Mouse (Mus musculus) midbrain, postnatal 0 days (tissue): ENCODE measurements around the gene Zfp51. TPM values are rescaled to one million over a fixed set of nuclear protein-coding genes. Genes with fewer than 3 reads are reported as not detected.
"Not testable (repeated sequence)": the region's sequence is repeated elsewhere in the genome, so short reads cannot be mapped to it uniquely, and the experiment has no call there.

Source experiments
- ATAC-seq: fragments of 200-750 bp; cut with Nextera tagmentation; 2 replicates; pipeline ENCODE4 v1.8.0; 2017; ENCODE audit warnings: moderate number of reproducible peaks, mild to moderate bottlenecking, moderate TSS enrichment, moderate library complexity; ENCODE audit not compliant: low FRiP score
- DNase-seq: peaks from one replicate; pipeline ENCODE4 v3.0.0-alpha.2; 2015; ENCODE audit warnings: low spot score
- H3K27ac ChIP-seq: fragments of 300-500 bp; sonication (generic); 2 replicates; pipeline ENCODE4 v1.5.1; 2014; ENCODE audit warnings: low read depth, mild to moderate bottlenecking, low read length, mixed read lengths
- H3K27me3 ChIP-seq: fragments of 300-500 bp; sonication (generic); 2 replicates; pipeline ENCODE4 v1.6.1; 2014; ENCODE audit warnings: low read length, control low read depth, mixed read lengths; ENCODE audit not compliant: insufficient read depth
- H3K36me3 ChIP-seq: fragments of 300-500 bp; sonication (generic); 2 replicates; pipeline ENCODE4 v1.6.1; 2014; ENCODE audit warnings: low read length, control low read depth, mixed read lengths; ENCODE audit not compliant: insufficient read depth
- H3K4me1 ChIP-seq: fragments of 300-500 bp; sonication (generic); 2 replicates; pipeline ENCODE4 v1.6.1; 2014; ENCODE audit warnings: mild to moderate bottlenecking, control low read depth, antibody characterized with exemption, low read length, mixed read lengths; ENCODE audit not compliant: insufficient read depth
- H3K4me2 ChIP-seq: fragments of 300-500 bp; sonication (generic); 2 replicates; pipeline ENCODE4 v1.6.1; 2014; ENCODE audit warnings: low read depth, mild to moderate bottlenecking, low read length, mixed read lengths; ENCODE audit not compliant: poor library complexity, severe bottlenecking
- H3K4me3 ChIP-seq: fragments of 300-500 bp; sonication (generic); 2 replicates; pipeline ENCODE4 v1.5.1; 2014; ENCODE audit warnings: low read depth, mild to moderate bottlenecking, low read length, moderate library complexity
- H3K9ac ChIP-seq: fragments of 300-500 bp; sonication (generic); replicated peaks from 2 replicates; pipeline ENCODE4 v1.6.1; 2014; ENCODE audit warnings: mild to moderate bottlenecking, low read length, moderate library complexity, mixed read lengths; ENCODE audit not compliant: poor library complexity, severe bottlenecking
- H3K9me3 ChIP-seq: fragments of 300-500 bp; sonication (generic); 2 replicates; pipeline ENCODE4 v1.6.1; 2016; ENCODE audit warnings: low read length, control low read depth
- CTCF ChIP-seq: IDR thresholded peaks from 2 replicates; pipeline ENCODE4 v1.5.1; 2016; ENCODE audit warnings: antibody characterized with exemption, mild to moderate bottlenecking
- WGBS: fragments of 180-500 bp; shearing (Covaris S2); extraction: QIAGEN DNeasy Blood & Tissue Kit; methylation state at CpG from one replicate; pipeline ENCODE4 v1.1.7; 2014; 5-methylcytosine and 5-hydroxymethylcytosine counted together
- polyA plus RNA-seq: library from polyadenylated mRNA; unstranded; fragments of >200 nt; fragmentation: Nextera tagmentation; extraction: Ambion mirVana; gene quantifications from 2 replicates; pipeline ENCODE4 v1.2.1, GENCODE M21; 2015
- total RNA-seq: library from RNA; depleted of rRNA; stranded (reverse); fragments of >200 nt; gene quantifications from 2 replicates; pipeline ENCODE4 v1.2.3, GENCODE M21; 2014

The Zfp51 gene
- total and polyA plus RNA-seq, 2 experiments from 2014 or later = 5.5 to 5.9 TPM

- Histone ChIP-seq H3K4me2 (no peak overlapping the region), H3K9ac (no peak overlapping the region), H3K4me1 (no peaks in the 10 kb centered on the region), H3K27me3 (no peaks in the 10 kb centered on the region), H3K27ac (no peak overlapping the region), H3K9me3 (no peaks in the 10 kb centered on the region), H3K36me3 (no peaks in the 10 kb centered on the region), H3K4me3 (no peak overlapping the region)
- DNase-seq (no peak), ATAC-seq (no peak)
- 71% methylated on average over 3 of the region's 3 CpGs for WGBS
- no peak for TF ChIP-seq CTCF
These were observed 22.0 kb downstream of the Zfp51 start for GRCm38 (mm10) chr17:21472032-21472652.

GRCm38 (mm10) chr17:21472653-21473307 is 22.6 kb downstream of the Zfp51 start:
- H3K4me3 ChIP-seq = no peak overlapping the region
- no peak overlapping the region for H3K27ac ChIP-seq
- no peaks in the 10 kb centered on the region for H3K4me1 ChIP-seq
- no peak for DNase-seq
- no peaks in the 10 kb centered on the region for H3K27me3 ChIP-seq
- no peak for ATAC-seq
- H3K36me3 ChIP-seq = no peaks in the 10 kb centered on the region
- H3K9me3 ChIP-seq = no peaks in the 10 kb centered on the region
- 88% methylated on average over 2 of the region's 2 CpGs for WGBS
- TF ChIP-seq CTCF = no peak
- H3K9ac ChIP-seq = no peak overlapping the region
- H3K4me2 ChIP-seq = no peak overlapping the region

GRCm38 (mm10) chr17:21473362-21474190 is 23.4 kb downstream of the Zfp51 start:
- H3K9ac ChIP-seq = no peak overlapping the region
- H3K4me3 ChIP-seq = no peak overlapping the region
- H3K9me3 ChIP-seq = no peaks in the 10 kb centered on the region
- no peak for ATAC-seq
- H3K4me2 ChIP-seq = no peak overlapping the region
- peak; percentile 9 for DNase-seq
- H3K27me3 ChIP-seq = no peaks in the 10 kb centered on the region
- WGBS = 30% methylated on average over 14 of the region's 14 CpGs
- no peak overlapping the region for H3K27ac ChIP-seq
- TF ChIP-seq CTCF = peak; percentile 16; the same call in 1 of the 2 replicates
- no peaks in the 10 kb centered on the region for H3K36me3 ChIP-seq
- H3K4me1 ChIP-seq = no peaks in the 10 kb centered on the region

GRCm38 (mm10) chr17:21474729-21475128 is 24.6 kb downstream of the Zfp51 start:
- H3K4me3 ChIP-seq, H3K27me3 ChIP-seq, H3K36me3 ChIP-seq, H3K4me2 ChIP-seq, H3K9me3 ChIP-seq, ATAC-seq, H3K27ac ChIP-seq, DNase-seq, H3K9ac ChIP-seq, H3K4me1 ChIP-seq: not testable (repeated sequence)
- WGBS = 14% methylated on average over 5 of the region's 10 CpGs

GRCm38 (mm10) chr17:21475290-21475689 is 25.1 kb downstream of the Zfp51 start:
- H3K27me3 ChIP-seq, H3K27ac ChIP-seq, H3K9me3 ChIP-seq, H3K9ac ChIP-seq, H3K4me1 ChIP-seq, H3K4me2 ChIP-seq, H3K36me3 ChIP-seq, DNase-seq, ATAC-seq, H3K4me3 ChIP-seq: not testable (repeated sequence)
- 92% methylated on average over 1 of the region's 1 CpGs for WGBS

- not testable (repeated sequence) for H3K9me3 ChIP-seq, ATAC-seq
These were observed 26.2 kb downstream of the Zfp51 start for GRCm38 (mm10) chr17:21476351-21476750.

GRCm38 (mm10) chr17:21478103-21478777 is 28.1 kb downstream of the Zfp51 start:
- H3K27ac ChIP-seq, H3K36me3 ChIP-seq, H3K9ac ChIP-seq, H3K27me3 ChIP-seq, DNase-seq, H3K9me3 ChIP-seq, ATAC-seq, H3K4me2 ChIP-seq, H3K4me1 ChIP-seq, H3K4me3 ChIP-seq: not testable (repeated sequence)
- 87% methylated on average over 7 of the region's 10 CpGs for WGBS

More at GRCm38 (mm10) chr17:21476351-21476750, 26.2 kb downstream of the Zfp51 start:
- H3K36me3 ChIP-seq, DNase-seq, H3K4me2 ChIP-seq, H3K27me3 ChIP-seq, H3K27ac ChIP-seq, H3K9ac ChIP-seq, H3K4me1 ChIP-seq, H3K4me3 ChIP-seq: not testable (repeated sequence)
- WGBS = 88% methylated on average over 4 of the region's 9 CpGs
